Mouse (Mus musculus): ENCODE data around the gene Irgc1. TPM values are rescaled to one million over a fixed set of nuclear protein-coding genes. Genes with fewer than 3 reads are reported as not detected.

The Irgc1 gene
- polyA plus RNA-seq, 1 experiment, result not detected

DNA sequence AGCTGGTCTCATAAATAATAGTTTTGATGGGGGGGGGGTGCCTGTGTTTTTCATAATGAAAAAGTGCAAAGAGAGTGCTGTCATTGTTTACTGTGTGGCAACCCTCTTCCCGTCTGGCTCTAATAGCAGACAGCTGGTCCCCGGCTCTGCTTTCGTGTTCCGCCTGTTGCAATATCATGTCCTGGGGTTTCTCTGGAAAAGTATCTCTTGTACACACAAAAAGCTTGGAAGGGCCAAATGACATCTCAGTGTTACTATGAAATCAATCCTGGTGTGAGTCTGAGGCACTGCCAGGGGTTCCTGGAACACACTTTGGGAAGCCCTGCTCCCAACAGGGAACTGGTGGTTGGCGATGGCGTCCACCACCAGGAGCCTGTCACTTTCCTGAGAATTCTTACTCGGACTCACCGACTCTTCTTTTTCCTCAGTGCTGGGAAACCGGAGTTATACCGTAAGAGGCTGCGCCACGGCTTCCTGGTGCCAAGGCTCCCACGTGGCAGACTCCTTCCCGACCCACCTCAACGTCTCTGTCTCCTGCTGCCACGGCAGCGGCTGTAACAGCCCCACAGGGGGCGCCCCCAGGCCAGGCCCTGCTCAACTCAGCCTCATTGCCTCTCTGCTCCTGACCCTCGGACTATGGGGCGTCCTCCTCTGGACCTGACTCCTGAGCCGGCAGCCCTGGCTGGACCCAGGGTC is 22.9 kb upstream of the Irgc1 start:
- H3K27me3 ChIP-seq (ENCODE audit: control insufficient read depth), result peaks cover 14% of the 10 kb centered on the region
- H3K36me3 ChIP-seq (ENCODE audit: control insufficient read depth), result no peaks in the 10 kb centered on the region
- no peaks in the 10 kb centered on the region for H3K4me1 ChIP-seq (ENCODE audit: control insufficient read depth)
- H3K4me3 ChIP-seq (replicated peaks), result no peak overlapping the region
- peaks cover 10% of the 10 kb centered on the region for H3K9me3 ChIP-seq (ENCODE audit: control insufficient read depth, low read length)
- TF ChIP-seq TAL1 (IDR thresholded peaks at IDR 0.05; ENCODE audit: low read length) (no peak), GATA1 (IDR thresholded peaks at IDR 0.05; ENCODE audit: low read length) (no peak)

DNA sequence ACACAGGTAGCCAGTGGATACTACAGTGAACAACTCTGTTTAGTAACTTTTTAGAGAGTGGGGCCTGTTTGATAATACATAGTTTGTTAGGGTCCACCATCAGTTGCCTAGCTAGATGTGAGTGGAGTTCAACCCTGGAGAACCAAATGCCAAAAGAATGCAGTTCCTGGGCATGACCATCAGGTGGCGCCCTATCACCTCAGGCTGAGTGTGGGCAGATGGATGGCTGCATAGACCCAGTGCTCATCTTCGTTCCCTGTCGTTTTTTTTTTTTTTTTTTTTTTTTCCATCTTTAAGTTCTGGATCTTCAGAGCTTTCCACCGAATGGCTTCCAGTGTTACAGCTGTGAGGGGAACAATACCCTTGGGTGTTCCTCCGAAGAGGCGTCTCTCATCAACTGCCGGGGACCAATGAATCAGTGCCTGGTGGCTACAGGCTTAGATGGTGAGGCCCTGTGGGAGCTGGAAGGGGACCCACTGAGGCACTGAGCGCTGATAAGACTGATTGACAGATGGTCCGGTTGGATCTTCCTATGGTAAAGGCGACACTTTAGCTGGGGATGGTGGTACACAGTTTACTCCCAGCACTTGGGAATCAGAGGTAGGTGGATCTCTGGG is 21.9 kb upstream of the Irgc1 start:
- no peaks in the 10 kb centered on the region for H3K36me3 ChIP-seq (ENCODE audit: control insufficient read depth)
- peaks cover 5% of the 10 kb centered on the region for H3K27me3 ChIP-seq (ENCODE audit: control insufficient read depth)
- no peak for TF ChIP-seq GATA1 (IDR thresholded peaks at IDR 0.05; ENCODE audit: low read length)
- TF ChIP-seq TAL1 (IDR thresholded peaks at IDR 0.05; ENCODE audit: low read length), result no peak
- no peaks in the 10 kb centered on the region for H3K4me1 ChIP-seq (ENCODE audit: control insufficient read depth)
- peaks cover 12% of the 10 kb centered on the region for H3K9me3 ChIP-seq (ENCODE audit: control insufficient read depth, low read length)
- H3K4me3 ChIP-seq (replicated peaks), result no peak overlapping the region

DNA sequence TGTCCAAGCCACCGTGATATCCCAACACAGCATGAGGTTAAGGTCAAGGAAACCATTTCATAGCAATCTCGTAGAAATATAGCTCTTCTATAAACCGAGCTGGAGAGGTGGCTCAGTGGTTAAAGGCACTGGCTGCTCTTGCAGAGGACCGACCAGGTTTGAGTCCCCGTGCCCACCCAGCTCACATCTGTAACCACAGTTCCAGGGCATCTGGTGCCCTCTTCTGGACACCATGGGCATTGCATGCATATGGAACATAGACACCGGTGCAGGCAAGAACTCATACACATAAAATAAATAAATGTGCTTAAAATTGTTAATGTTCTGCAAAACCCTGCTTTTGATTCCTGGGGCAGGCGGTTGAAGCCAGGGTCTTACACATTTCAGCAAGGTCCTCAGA is 20.8 kb upstream of the Irgc1 start:
- H3K9me3 ChIP-seq (ENCODE audit: control insufficient read depth, low read length), result peaks cover 11% of the 10 kb centered on the region
- no peaks in the 10 kb centered on the region; the same call in 1 of the 2 replicates for H3K27me3 ChIP-seq (ENCODE audit: control insufficient read depth)
- H3K4me1 ChIP-seq (ENCODE audit: control insufficient read depth), result no peaks in the 10 kb centered on the region
- no peak overlapping the region for H3K4me3 ChIP-seq (replicated peaks)
- no peaks in the 10 kb centered on the region for H3K36me3 ChIP-seq (ENCODE audit: control insufficient read depth)
- TF ChIP-seq GATA1 (IDR thresholded peaks at IDR 0.05; ENCODE audit: low read length) (no peak), TAL1 (IDR thresholded peaks at IDR 0.05; ENCODE audit: low read length) (no peak)

DNA sequence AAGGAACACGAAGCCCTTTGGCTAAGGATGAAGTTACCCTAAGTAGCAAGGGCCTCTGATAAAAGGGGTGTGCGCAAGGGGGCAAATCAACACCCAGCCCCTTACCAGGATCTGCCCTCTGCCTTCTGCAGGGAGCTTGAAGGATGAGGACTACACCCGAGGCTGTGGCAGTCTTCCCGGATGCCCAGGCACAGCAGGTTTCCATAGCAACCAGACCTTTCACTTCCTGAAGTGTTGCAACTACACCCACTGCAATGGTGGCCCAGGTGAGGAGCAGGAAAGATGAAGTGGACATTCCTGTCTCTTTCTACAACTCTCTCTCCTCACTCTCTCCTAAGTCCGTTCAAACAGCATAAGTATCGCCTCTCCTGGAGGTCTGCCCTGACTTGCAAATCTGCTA is 20.3 kb upstream of the Irgc1 start:
- Histone ChIP-seq H3K9me3 (ENCODE audit: control insufficient read depth, low read length) (peaks cover 6% of the 10 kb centered on the region), H3K4me3 (replicated peaks) (no peak overlapping the region), H3K36me3 (ENCODE audit: control insufficient read depth) (no peaks in the 10 kb centered on the region), H3K27me3 (ENCODE audit: control insufficient read depth) (no peaks in the 10 kb centered on the region; the same call in 1 of the 2 replicates), H3K4me1 (ENCODE audit: control insufficient read depth) (no peaks in the 10 kb centered on the region)
- no peak for TF ChIP-seq GATA1 (IDR thresholded peaks at IDR 0.05; ENCODE audit: low read length)
- no peak for TF ChIP-seq TAL1 (IDR thresholded peaks at IDR 0.05; ENCODE audit: low read length)

DNA sequence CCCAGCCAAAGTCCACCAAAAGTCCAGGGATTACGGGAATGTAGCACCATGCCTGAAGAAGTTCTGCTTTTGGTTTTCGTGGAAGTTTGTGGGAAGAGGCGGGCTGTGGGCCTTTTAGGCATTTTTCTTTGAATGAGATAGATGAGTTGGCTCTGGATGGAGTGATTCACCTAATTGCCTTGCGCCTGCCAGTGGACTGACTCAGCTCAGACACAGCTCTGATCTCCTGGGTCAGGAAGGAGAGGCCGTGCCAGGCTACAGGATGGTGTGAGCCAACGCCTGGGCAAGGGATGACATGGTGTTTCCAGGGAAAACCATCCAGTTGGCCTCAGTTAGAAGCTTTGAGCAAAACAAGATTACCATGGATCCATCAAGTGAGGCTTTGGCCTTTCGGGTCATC is 18.3 kb upstream of the Irgc1 start:
- Histone ChIP-seq H3K36me3 (ENCODE audit: control insufficient read depth) (no peaks in the 10 kb centered on the region), H3K9me3 (ENCODE audit: control insufficient read depth, low read length) (peaks cover 3% of the 10 kb centered on the region), H3K27me3 (ENCODE audit: control insufficient read depth) (no peaks in the 10 kb centered on the region), H3K4me1 (ENCODE audit: control insufficient read depth) (no peaks in the 10 kb centered on the region), H3K4me3 (replicated peaks) (no peak overlapping the region)
- TF ChIP-seq TAL1 (IDR thresholded peaks at IDR 0.05; ENCODE audit: low read length), result no peak
- no peak for TF ChIP-seq GATA1 (IDR thresholded peaks at IDR 0.05; ENCODE audit: low read length)

DNA sequence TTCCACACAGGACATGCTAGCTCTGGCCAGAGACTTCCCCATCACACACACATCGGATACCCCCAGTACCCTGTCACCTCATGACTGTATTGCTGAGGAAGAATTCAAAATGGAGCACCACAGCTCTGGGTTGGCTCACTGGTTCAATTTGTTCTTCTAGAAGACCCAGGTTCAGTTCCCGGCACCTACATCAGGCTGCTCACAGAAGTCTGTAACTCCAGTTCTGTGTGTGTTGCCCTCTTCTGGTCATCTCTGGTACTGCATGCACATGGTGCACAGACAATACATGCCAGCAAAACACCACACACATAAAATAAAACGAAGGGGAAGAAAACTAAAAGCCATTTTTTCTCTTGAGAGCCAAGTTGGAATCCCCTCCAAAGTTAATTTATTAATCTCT is 17.0 kb upstream of the Irgc1 start:
- TF ChIP-seq TAL1 (IDR thresholded peaks at IDR 0.05; ENCODE audit: low read length), result no peak
- Histone ChIP-seq H3K27me3 (ENCODE audit: control insufficient read depth) (no peaks in the 10 kb centered on the region), H3K4me1 (ENCODE audit: control insufficient read depth) (no peaks in the 10 kb centered on the region), H3K4me3 (replicated peaks) (no peak overlapping the region), H3K36me3 (ENCODE audit: control insufficient read depth) (no peaks in the 10 kb centered on the region), H3K9me3 (ENCODE audit: control insufficient read depth, low read length) (peaks cover 3% of the 10 kb centered on the region)

DNA sequence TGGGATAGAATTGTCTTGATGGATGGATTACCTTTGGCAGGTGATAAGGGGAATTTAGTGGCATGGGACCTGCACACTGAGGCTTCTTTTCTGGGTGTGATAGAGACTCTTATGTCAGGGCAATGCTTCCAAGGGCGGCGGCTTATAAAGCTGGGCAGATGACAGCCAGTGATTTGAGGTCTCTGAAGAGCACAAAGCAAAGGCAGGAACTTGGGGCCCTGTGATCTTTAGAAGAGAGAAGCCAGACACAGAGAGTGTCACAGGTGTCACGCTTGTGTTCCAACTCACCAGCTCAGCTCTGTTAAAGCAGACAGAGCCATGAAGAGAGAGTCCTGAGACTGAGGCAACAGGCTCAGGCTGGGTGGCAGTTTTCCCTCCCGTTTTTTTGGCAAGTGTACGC is 15.8 kb upstream of the Irgc1 start:
- Histone ChIP-seq H3K36me3 (ENCODE audit: control insufficient read depth) (no peaks in the 10 kb centered on the region), H3K4me1 (ENCODE audit: control insufficient read depth) (no peaks in the 10 kb centered on the region), H3K4me3 (replicated peaks) (no peak overlapping the region), H3K27me3 (ENCODE audit: control insufficient read depth) (peaks cover 5% of the 10 kb centered on the region), H3K9me3 (ENCODE audit: control insufficient read depth, low read length) (peaks cover 3% of the 10 kb centered on the region)
- TF ChIP-seq GATA1 (IDR thresholded peaks at IDR 0.05; ENCODE audit: low read length) (no peak), TAL1 (IDR thresholded peaks at IDR 0.05; ENCODE audit: low read length) (no peak)

DNA sequence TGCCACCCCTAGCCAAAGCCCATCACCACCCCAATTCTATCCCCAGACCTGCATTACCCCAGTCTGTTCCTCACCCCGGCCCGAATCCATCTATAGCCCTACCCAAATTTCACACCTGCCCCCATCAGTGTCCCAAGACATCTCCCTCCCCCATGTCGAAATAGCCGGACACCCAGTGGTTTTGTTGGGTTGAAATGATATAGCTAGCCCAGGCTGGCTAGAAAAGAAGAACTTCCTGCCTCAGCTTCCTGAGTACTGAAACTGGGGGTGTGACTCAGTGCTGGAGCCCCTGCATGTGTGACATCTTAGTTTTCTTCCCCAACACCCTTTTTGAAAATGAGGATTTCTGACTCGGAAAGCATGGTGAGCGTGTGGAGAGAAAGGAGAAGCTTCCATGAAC is 14.7 kb upstream of the Irgc1 start:
- Histone ChIP-seq H3K27me3 (ENCODE audit: control insufficient read depth) (peaks cover 14% of the 10 kb centered on the region), H3K9me3 (ENCODE audit: control insufficient read depth, low read length) (peaks cover 3% of the 10 kb centered on the region), H3K36me3 (ENCODE audit: control insufficient read depth) (no peaks in the 10 kb centered on the region), H3K4me3 (replicated peaks) (no peak overlapping the region), H3K4me1 (ENCODE audit: control insufficient read depth) (no peaks in the 10 kb centered on the region)
- TF ChIP-seq TAL1 (IDR thresholded peaks at IDR 0.05; ENCODE audit: low read length) (no peak), GATA1 (IDR thresholded peaks at IDR 0.05; ENCODE audit: low read length) (no peak)

DNA sequence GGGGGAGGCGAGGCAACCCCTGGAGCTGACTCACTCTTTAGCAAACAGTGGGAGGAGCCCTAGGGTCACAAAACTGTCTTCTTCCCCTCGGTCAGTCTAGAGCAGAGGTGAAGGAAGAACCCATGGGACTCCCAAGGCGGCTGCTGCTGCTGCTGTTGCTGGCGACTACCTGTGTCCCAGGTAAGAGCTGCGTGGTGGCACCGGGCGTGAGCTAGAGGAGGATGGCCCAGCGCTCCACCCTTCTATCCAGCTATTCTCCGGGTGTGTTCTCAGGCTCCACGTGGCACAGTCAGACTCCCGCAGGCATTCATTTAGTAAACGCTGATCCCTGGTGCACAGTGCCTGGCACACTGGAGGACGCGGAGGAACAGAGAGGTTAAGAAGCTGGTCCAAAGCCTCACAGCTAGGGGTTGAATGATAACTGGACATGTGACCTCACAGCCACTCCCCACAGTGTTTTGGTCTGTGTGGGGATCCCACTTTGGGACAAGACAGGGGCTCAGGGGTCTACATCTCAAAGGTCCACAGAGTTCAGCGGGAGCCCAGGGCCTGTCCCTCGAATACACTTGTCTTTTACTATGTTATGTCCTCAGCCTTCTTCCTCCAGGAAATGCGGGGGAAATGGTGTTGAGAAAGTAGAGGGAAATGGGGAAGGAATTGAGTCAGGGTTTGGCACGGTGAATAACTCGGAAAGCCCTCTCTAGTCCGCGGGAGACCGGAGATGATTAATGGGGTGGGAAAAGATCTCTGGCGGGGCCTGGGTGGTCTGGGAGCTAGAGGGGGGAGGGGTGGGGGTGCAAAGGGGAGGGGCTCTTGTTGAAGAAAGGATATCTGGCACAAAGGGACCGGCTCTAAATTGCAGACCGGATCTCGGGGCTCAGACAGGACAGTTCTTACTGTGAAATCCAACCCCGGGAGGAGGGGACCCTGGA is 10.6 kb upstream of the Irgc1 start, which contains the start of gene Plaur:
TSS of gene Plaur (plus strand) at position 97 of the 932 bp plus-strand sequence.
- H3K9me3 ChIP-seq (ENCODE audit: control insufficient read depth, low read length), result no peaks in the 10 kb centered on the region
- H3K4me3 ChIP-seq (replicated peaks), result no peak within 1 kb of the TSS
- no peaks in the 10 kb centered on the region; the same call in 1 of the 2 replicates for H3K4me1 ChIP-seq (ENCODE audit: control insufficient read depth)
- peaks cover 20% of the 10 kb centered on the region for H3K27me3 ChIP-seq (ENCODE audit: control insufficient read depth)
- TF ChIP-seq TAL1 (IDR thresholded peaks at IDR 0.05; ENCODE audit: low read length) (no peak), GATA1 (IDR thresholded peaks at IDR 0.05; ENCODE audit: low read length) (no peak)
- no peaks in the 10 kb centered on the region for H3K36me3 ChIP-seq (ENCODE audit: control insufficient read depth)

All from erythroblast, embryonic 14.5 days (primary cell).